Mouse (Mus musculus): ENCODE results near the gene Prelid3b. TPM values are rescaled to one million over a fixed set of nuclear protein-coding genes. Genes with fewer than 3 reads are reported as not detected.

Gene Prelid3b
- polyA plus RNA-seq, 1 experiment, result 48.1 TPM

GRCm38 (mm10) chr2:174463370-174463769 lies 9.5 kb downstream of the Prelid3b start:
- DNase-seq, result no peak
- Histone ChIP-seq H3K4me3 (ENCODE audit: insufficient read depth, low read depth, low read length) (peak overlapping the region; percentile 88), H3K27ac (ENCODE audit: insufficient read depth, low read depth, low read length) (peak overlapping the region; percentile 95), H3K4me1 (ENCODE audit: control insufficient read depth, insufficient read depth, low read length) (peaks cover 2% of the 10 kb centered on the region; the same call in 1 of the 2 replicates), H3K36me3 (ENCODE audit: control insufficient read depth, insufficient read depth, low read length) (no peaks in the 10 kb centered on the region; the same call in none of the 2 replicates), H3K27me3 (replicated peaks; ENCODE audit: control insufficient read depth, insufficient read depth, low read length) (no peaks in the 10 kb centered on the region)
- TF ChIP-seq CTCF (conservative IDR thresholded peaks at IDR 0.05; ENCODE audit: insufficient read depth, insufficient read length, low read depth, low read length) (no peak), POLR2A (IDR thresholded peaks at IDR 0.05; ENCODE audit: low read depth, low read length) (no peak)
- 24% methylated on average over 10 of the region's 10 CpGs for WGBS

- no peaks in the 10 kb centered on the region; the same call in 1 of the 2 replicates for H3K4me1 ChIP-seq (ENCODE audit: control insufficient read depth, insufficient read depth, low read length)
- H3K4me3 ChIP-seq (ENCODE audit: insufficient read depth, low read depth, low read length), result no peak overlapping the region
- no peak for DNase-seq
- WGBS, result 76% methylated on average over 2 of the region's 2 CpGs
- no peaks in the 10 kb centered on the region for H3K27me3 ChIP-seq (replicated peaks; ENCODE audit: control insufficient read depth, insufficient read depth, low read length)
- TF ChIP-seq CTCF (conservative IDR thresholded peaks at IDR 0.05; ENCODE audit: insufficient read depth, insufficient read length, low read depth, low read length) (no peak), POLR2A (IDR thresholded peaks at IDR 0.05; ENCODE audit: low read depth, low read length) (no peak)
- H3K27ac ChIP-seq (ENCODE audit: insufficient read depth, low read depth, low read length), result no peak overlapping the region
- no peaks in the 10 kb centered on the region; the same call in none of the 2 replicates for H3K36me3 ChIP-seq (ENCODE audit: control insufficient read depth, insufficient read depth, low read length)
Measured at GRCm38 (mm10) chr2:174459365-174459764, 13.5 kb downstream of the Prelid3b start.

GRCm38 (mm10) chr2:174453681-174454080 lies 19.2 kb downstream of the Prelid3b start:
- Histone ChIP-seq H3K36me3 (ENCODE audit: control insufficient read depth, insufficient read depth, low read length) (no peaks in the 10 kb centered on the region), H3K4me3 (ENCODE audit: insufficient read depth, low read depth, low read length) (no peak overlapping the region), H3K4me1 (ENCODE audit: control insufficient read depth, insufficient read depth, low read length) (no peaks in the 10 kb centered on the region), H3K27ac (ENCODE audit: insufficient read depth, low read depth, low read length) (no peak overlapping the region), H3K27me3 (replicated peaks; ENCODE audit: control insufficient read depth, insufficient read depth, low read length) (no peaks in the 10 kb centered on the region)
- no peak for DNase-seq
- 68% methylated on average over 7 of the region's 7 CpGs for WGBS
- TF ChIP-seq CTCF (conservative IDR thresholded peaks at IDR 0.05; ENCODE audit: insufficient read depth, insufficient read length, low read depth, low read length), result peak; percentile 40
- no peak for TF ChIP-seq POLR2A (IDR thresholded peaks at IDR 0.05; ENCODE audit: low read depth, low read length)

- Histone ChIP-seq H3K4me1 (ENCODE audit: control insufficient read depth, insufficient read depth, low read length) (no peaks in the 10 kb centered on the region), H3K36me3 (ENCODE audit: control insufficient read depth, insufficient read depth, low read length) (no peaks in the 10 kb centered on the region), H3K27me3 (replicated peaks; ENCODE audit: control insufficient read depth, insufficient read depth, low read length) (no peaks in the 10 kb centered on the region), H3K27ac (ENCODE audit: insufficient read depth, low read depth, low read length) (no peak within 1 kb of the TSS), H3K4me3 (ENCODE audit: insufficient read depth, low read depth, low read length) (no peak within 1 kb of the TSS)
- no peak for DNase-seq
- TF ChIP-seq POLR2A (IDR thresholded peaks at IDR 0.05; ENCODE audit: low read depth, low read length), result no peak
- no peak for TF ChIP-seq CTCF (conservative IDR thresholded peaks at IDR 0.05; ENCODE audit: insufficient read depth, insufficient read length, low read depth, low read length)
- 80% methylated on average over 4 of the region's 4 CpGs for WGBS
Measured at GRCm38 (mm10) chr2:174450353-174450752, 22.5 kb downstream of the Prelid3b start, which contains the start of gene Tubb1. Gene Tubb1 (plus strand): TSS chr2:174450695.

GRCm38 (mm10) chr2:174448405-174448804 lies 24.5 kb downstream of the Prelid3b start:
- no peaks in the 10 kb centered on the region for H3K4me1 ChIP-seq (ENCODE audit: control insufficient read depth, insufficient read depth, low read length)
- no peak overlapping the region for H3K27ac ChIP-seq (ENCODE audit: insufficient read depth, low read depth, low read length)
- WGBS, result 90% methylated on average over 4 of the region's 4 CpGs
- no peaks in the 10 kb centered on the region for H3K27me3 ChIP-seq (replicated peaks; ENCODE audit: control insufficient read depth, insufficient read depth, low read length)
- no peaks in the 10 kb centered on the region for H3K36me3 ChIP-seq (ENCODE audit: control insufficient read depth, insufficient read depth, low read length)
- TF ChIP-seq POLR2A (IDR thresholded peaks at IDR 0.05; ENCODE audit: low read depth, low read length), result no peak
- TF ChIP-seq CTCF (conservative IDR thresholded peaks at IDR 0.05; ENCODE audit: insufficient read depth, insufficient read length, low read depth, low read length), result no peak
- no peak for DNase-seq
- H3K4me3 ChIP-seq (ENCODE audit: insufficient read depth, low read depth, low read length), result no peak overlapping the region

GRCm38 (mm10) chr2:174446905-174447304 lies 26.0 kb downstream of the Prelid3b start:
- no peak for DNase-seq

GRCm38 (mm10) chr2:174446492-174446891 lies 26.4 kb downstream of the Prelid3b start:
- H3K27ac ChIP-seq (ENCODE audit: insufficient read depth, low read depth, low read length), result no peak overlapping the region
- WGBS, result 56% methylated on average over 7 of the region's 7 CpGs
- H3K27me3 ChIP-seq (replicated peaks; ENCODE audit: control insufficient read depth, insufficient read depth, low read length), result no peaks in the 10 kb centered on the region
- H3K36me3 ChIP-seq (ENCODE audit: control insufficient read depth, insufficient read depth, low read length), result no peaks in the 10 kb centered on the region
- TF ChIP-seq CTCF (conservative IDR thresholded peaks at IDR 0.05; ENCODE audit: insufficient read depth, insufficient read length, low read depth, low read length) (no peak), POLR2A (IDR thresholded peaks at IDR 0.05; ENCODE audit: low read depth, low read length) (no peak)
- no peak overlapping the region for H3K4me3 ChIP-seq (ENCODE audit: insufficient read depth, low read depth, low read length)
- no peaks in the 10 kb centered on the region for H3K4me1 ChIP-seq (ENCODE audit: control insufficient read depth, insufficient read depth, low read length)
- no peak for DNase-seq

More at GRCm38 (mm10) chr2:174446905-174447304, 26.0 kb downstream of the Prelid3b start:
- Histone ChIP-seq H3K27ac (ENCODE audit: insufficient read depth, low read depth, low read length) (no peak overlapping the region), H3K4me3 (ENCODE audit: insufficient read depth, low read depth, low read length) (no peak overlapping the region), H3K27me3 (replicated peaks; ENCODE audit: control insufficient read depth, insufficient read depth, low read length) (no peaks in the 10 kb centered on the region), H3K4me1 (ENCODE audit: control insufficient read depth, insufficient read depth, low read length) (no peaks in the 10 kb centered on the region), H3K36me3 (ENCODE audit: control insufficient read depth, insufficient read depth, low read length) (no peaks in the 10 kb centered on the region)
- 80% methylated on average over 8 of the region's 8 CpGs for WGBS
- no peak for TF ChIP-seq POLR2A (IDR thresholded peaks at IDR 0.05; ENCODE audit: low read depth, low read length)
- no peak for TF ChIP-seq CTCF (conservative IDR thresholded peaks at IDR 0.05; ENCODE audit: insufficient read depth, insufficient read length, low read depth, low read length)
